Mouse (Mus musculus): ENCODE measurements at regions not wholly inside any gene's neighbourhood (a gene's known extent, or its start where the extent isn't known, plus 50 kb on each side); places are given as distances from the start of the nearest gene placed in this dataset.

- no peak for DNase-seq (ENCODE audit: low spot score in 2 of 2)
Measured at GRCm38 (mm10) chr12:71370091-71370490, 60.4 kb downstream of the Dact1 start.

DNA sequence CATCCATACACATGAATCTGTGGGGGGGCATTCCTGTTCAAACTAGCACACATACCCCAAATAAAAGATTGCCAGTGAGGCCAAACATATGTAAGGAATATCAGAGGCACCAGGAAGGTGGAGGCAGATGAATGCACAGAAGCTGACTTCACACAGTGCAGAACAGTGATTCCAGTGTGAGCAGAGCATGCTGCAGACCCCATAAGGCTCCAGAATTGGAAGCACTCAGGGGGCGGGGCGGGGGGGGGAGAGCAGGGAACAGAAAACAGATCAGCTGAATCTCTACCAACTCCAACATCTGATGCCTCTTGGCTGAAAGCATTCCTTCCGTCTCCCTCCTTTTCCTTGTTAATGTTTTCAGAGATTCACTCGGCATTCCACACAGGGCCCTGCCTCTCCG is 62.3 kb downstream of the Dact1 start:
- DNase-seq (ENCODE audit: low spot score in 2 of 2): no peak

DNA sequence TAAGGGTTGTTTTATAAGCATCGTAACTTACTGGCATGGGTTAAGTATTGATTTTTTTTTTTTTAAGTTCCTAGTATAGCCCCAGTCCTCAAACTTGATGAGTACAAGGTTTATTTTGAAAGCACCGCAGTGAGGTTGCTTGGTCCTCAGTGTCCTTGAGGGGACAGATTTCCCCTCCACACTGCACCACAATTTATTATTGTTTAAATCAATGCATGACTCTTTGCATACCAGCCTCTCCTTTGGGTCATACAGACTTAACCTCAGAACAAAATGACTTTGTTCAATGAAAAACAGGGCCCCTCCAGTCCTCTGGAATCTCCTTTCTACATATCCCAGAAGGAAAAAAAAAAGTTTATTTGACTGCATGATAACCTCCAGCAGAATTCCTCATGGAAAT is 63.9 kb downstream of the Dact1 start:
- no peak for DNase-seq (ENCODE audit: low spot score in 2 of 2)

GRCm38 (mm10) chr12:71376446-71376845 is 66.8 kb downstream of the Dact1 start:
- DNase-seq (ENCODE audit: low spot score in 2 of 2): peak; percentile 10 to 28

GRCm38 (mm10) chr12:71376966-71377365 is 67.3 kb downstream of the Dact1 start:
- no peak for DNase-seq (ENCODE audit: low spot score in 2 of 2)

DNA sequence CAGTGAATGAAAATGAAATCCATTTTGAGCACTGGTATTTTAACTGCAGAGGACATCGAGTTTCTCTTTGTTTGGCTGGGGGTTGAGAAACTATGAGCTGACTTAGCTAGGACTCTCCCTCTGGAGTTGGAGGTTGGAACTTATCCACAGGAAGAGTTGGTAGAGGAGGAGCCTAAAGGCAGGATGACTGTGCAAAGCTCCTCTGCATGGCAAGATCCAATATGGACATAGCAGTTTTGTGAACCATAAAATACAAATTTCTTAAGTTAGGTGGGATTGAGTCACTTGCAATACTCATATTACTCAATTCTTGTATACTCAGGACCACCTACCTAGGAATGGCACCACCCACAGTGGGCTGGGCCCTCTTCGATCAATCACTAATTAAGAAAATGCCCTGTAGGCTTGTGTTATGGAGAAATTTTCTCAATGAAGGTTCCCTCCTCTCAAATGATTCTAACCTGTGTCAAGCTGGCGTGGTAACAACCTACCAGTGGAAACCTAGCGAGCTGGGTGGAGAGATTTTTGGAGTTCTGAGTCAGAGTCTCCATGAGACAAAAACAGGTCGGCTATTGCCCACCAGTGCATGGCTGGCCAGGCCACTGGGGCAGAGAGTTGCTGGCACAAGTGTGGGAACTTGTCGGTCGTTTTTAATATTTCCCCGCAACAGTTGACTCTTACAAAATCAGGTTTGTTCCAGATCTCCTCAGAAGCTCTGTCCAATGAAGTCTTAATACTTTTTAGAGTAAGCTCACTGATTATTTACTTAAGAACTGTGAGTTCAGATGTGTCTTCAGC is 70.1 kb downstream of the Dact1 start:
- DNase-seq (ENCODE audit: low spot score in 2 of 2): no peak

GRCm38 (mm10) chr12:71380424-71380761 is 70.7 kb downstream of the Dact1 start:
- DNase-seq (ENCODE audit: low spot score in 2 of 2): no peak

GRCm38 (mm10) chr12:71386251-71386650 is 76.6 kb downstream of the Dact1 start:
- DNase-seq (ENCODE audit: low spot score in 2 of 2): no peak

- peak in 1 of 2 experiments; percentile 43 for DNase-seq (ENCODE audit: low spot score in 2 of 2)
Measured at GRCm38 (mm10) chr12:71391481-71391880, 81.8 kb downstream of the Dact1 start.

DNA sequence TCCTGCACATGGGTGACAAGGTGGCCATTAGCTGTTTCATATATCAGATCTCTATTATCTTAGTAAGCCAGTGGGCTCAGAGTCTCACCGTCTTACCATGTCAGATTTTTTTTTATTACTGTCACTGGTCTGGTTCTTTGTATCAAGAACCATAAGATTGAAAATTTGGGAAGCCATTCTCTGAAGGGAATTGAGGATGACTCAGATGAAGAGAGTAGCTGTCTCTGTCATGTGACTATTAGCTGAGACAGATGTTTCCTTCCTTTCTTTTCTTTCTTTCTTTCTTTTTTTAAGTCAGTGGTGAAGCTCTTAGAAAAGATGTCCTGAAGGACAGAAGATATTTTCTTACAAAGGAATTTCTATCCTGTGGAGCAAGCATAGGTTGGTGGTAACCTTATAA is 84.1 kb downstream of the Dact1 start:
- no peak for DNase-seq (ENCODE audit: low spot score in 2 of 2)

DNA sequence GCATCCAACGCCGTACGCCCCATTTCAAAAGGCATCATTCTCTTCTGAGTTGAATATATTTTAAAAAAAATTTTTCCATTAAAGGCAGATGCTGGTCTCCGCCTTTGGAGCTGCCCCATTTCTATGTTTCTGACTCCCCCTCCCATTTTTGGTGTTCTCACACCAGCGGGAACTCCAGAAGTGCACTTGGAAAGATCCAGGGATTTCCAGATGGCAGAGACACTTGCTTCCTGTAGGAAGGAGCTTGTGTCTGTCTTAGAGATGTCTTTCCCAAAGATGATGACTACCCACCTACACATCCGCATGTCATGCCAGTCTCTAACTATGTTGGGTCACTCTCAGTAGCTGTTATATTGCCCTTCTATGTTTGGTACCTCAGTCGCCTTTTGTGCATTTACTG is 87.8 kb downstream of the Dact1 start:
- peak in 1 of 2 experiments; percentile 14 for DNase-seq (ENCODE audit: low spot score in 2 of 2)

DNA sequence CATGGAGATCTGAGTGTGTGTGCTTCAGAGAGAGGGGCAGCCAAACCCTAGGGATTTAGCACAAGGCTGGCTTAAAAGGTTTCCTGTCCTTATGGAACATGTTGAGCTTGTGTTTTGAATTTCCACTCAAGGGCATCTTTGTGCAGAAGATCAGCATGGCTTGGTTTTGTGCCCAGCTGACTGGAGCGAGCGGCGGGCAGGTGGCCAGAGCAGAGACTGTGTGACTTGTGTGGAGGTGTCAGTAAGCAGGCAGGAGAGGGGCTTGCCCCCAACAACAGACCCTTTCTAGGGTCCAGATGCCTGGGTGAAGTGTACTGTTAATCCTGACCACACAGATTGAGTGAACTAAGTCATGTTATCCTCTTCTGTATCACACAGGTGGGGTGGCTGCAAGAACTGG is 89.0 kb downstream of the Dact1 start:
- DNase-seq (ENCODE audit: low spot score in 2 of 2): no peak

DNA sequence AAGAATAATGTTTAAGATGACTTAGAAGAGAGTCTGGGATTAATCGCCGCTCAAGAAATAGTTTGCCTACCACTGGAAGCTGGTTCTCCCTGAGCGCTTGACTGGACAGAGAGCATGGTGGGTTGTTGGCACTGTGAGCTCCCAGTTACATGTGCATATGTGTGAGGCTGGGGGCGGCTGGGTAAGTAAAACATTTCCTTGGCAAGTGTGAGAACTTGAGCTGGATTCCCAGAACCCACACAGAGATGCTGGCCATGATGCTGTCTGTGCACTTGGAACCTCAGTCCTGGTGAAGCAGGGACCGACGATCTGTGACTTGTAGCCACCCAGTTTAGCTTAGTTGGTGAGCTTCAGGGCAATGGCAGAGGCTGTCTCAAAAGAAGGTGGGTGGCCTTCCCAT is 90.5 kb downstream of the Dact1 start:
- DNase-seq (ENCODE audit: low spot score in 2 of 2): no peak

- no peak for DNase-seq (ENCODE audit: low spot score in 2 of 2)
Measured at GRCm38 (mm10) chr12:71401621-71402416, 92.1 kb downstream of the Dact1 start.

- DNase-seq (ENCODE audit: low spot score in 2 of 2): no peak
Measured at GRCm38 (mm10) chr12:71407294-71407693, 97.6 kb downstream of the Dact1 start.

GRCm38 (mm10) chr12:71408396-71409050 is 98.8 kb downstream of the Dact1 start:
- no peak for DNase-seq (ENCODE audit: low spot score in 2 of 2)

- DNase-seq (ENCODE audit: low spot score in 2 of 2): no peak
Measured at GRCm38 (mm10) chr12:71412331-71412730, 102.6 kb downstream of the Dact1 start.

DNA sequence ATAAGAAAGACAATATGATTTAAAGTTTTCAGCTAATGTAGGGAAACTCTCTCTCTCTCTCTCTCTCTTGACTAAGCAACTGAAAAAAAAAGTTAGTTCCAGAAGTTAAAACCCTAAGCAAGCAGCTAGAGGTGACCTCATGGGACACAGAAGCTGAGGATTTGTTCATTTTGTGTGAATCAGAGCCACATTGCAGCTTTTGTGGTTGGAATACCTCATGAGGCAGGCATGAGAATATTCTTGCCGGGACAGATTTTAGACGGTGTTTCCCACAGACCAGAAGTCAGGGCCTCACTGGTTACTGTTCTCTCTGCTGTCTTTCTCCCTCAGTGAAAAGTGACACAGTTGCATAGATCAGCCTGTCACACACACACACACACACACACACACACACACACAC is 107.3 kb downstream of the Dact1 start:
- DNase-seq (ENCODE audit: low spot score in 2 of 2): no peak

DNA sequence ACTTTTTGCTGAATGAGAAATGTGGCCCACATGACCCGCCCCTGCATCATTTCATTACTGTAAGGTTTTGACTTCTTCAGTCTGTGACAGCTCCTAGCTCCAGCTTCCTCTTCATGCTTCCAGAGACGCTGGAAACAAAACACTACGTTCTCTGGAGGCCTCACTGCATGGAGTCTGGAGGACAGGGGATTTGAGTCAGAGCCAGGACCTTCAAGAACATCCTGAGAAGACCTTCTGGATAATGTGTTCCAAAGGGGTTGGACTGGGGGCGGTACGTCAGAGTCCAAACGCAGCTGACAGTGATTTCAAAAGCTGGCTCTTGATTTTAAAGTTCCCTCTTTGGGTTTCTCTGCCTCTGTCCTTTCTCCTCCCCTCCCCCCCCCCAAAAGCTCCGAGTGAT is 108.5 kb downstream of the Dact1 start:
- no peak for DNase-seq (ENCODE audit: low spot score in 2 of 2)

DNA sequence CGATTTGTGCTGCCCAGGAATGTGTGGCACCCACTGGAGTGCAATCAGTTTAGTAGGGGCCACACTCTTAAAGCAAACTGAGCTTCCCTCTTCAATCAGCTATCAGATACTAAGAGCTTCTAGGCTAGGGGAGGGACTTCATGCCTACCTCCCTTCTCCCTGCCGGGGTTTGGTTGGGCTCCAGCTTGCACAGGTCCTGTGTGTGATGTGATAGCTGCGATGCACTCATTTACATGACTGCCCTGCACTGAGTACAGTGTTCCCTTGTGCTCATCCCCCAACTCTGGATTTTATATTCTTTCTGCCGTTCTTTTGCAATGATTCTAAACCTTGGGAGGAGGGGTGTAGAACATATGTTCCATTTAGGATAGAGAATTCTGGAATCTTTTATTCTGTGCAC is 109.5 kb downstream of the Dact1 start:
- no peak for DNase-seq (ENCODE audit: low spot score in 2 of 2)

- no peak for DNase-seq (ENCODE audit: low spot score in 2 of 2)
Measured at GRCm38 (mm10) chr12:71426023-71426719, 116.5 kb downstream of the Dact1 start.

DNA sequence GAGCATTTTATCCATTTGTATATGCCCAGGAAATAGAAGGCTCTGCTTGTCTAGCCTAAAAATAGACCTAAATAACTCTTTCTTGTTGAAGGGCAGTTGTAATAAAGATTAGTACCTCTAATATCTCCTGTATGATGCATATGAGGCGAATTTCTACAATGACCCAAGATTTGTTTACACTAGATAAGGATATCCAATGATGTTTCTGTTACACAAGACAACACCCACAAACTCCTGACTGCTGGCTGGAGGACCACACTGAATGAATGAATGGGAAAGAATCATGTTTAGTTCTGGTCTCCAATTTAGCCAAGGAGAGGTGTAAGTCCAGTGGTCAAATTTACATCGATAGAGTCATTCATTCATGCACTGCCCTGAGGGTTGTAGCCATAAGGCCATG is 118.3 kb downstream of the Dact1 start:
- DNase-seq (ENCODE audit: low spot score in 2 of 2): no peak

All from frontal cortex, postnatal 36 days (tissue).